Mouse (Mus musculus) MEL (cell line): Measurements from ENCODE around the gene Krt83.

ENCODE experiments used
- SMC3 ChIP-seq: IDR thresholded peaks from 2 replicates; pipeline ENCODE4 v1.6.1; 2011; ENCODE audit warnings: low read depth, low read length, improper control_type of control experiment
- TAL1 ChIP-seq: IDR thresholded peaks from 2 replicates; pipeline ENCODE4 v1.6.1; 2012; ENCODE audit warnings: mild to moderate bottlenecking, inconsistent platforms, low read length, moderate library complexity, mixed read lengths

DNA sequence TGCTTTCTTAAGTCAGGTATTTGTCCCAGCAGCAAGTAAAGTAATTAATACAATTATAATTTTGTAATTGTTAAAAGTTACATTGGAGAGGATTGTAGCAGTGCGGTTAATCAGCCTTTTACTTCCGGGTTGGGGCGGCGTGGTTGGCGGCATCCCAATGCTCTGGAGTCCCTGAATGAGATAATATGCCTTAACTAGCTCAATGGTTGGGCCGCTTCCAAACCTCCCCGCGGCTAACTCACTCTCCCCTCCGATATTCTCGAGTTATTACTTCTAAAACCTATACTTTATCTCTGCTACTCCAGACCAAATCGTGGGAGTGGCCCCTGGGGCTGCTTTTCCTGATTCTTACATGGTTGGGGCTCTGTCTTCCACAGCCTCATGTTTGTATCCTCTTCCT lies 44.7 kb downstream of the Krt83 start:
- TF ChIP-seq SMC3 (no peak), TAL1 (peak; percentile 19; the same call in 1 of the 2 replicates)
